Comparison of ENCODE assay signal across 16 mouse cellular contexts in genomic region chr1:83297137-83298076, GRCm38 (mm10).
DNase-seq lines count a peak whose midpoint lies in the region; ATAC-seq and TF ChIP-seq lines count a peak whose summit lies in the region.
"Had no signal": no experiment of that assay in that cellular context is flagged by ENCODE, and none has a peak within 500 bp of the region (broad histone marks: within the 10 kb centered on the region; RNA-seq: fewer than 3 reads in every experiment).

No protein-coding gene starts in this region.

- H3K4me1 ChIP-seq in forebrain, embryonic 16.5 days (replicated peaks; ENCODE audit: control insufficient read depth, insufficient read depth, low read length): peaks cover 7% of the 10 kb centered on the region
- no peaks in the 10 kb centered on the region for H3K4me1 ChIP-seq in forebrain, embryonic 12.5 days
- H3K4me1 ChIP-seq: forebrain, embryonic 13.5 days; heart, embryonic 15.5 days had no signal

- TF ChIP-seq CTCF in brain, embryonic 14.5 days (IDR thresholded peaks at IDR 0.05; ENCODE audit: borderline replicate concordance, extremely low read depth, insufficient read depth, insufficient read length): no peak

- ATAC-seq in forebrain, embryonic 16.5 days: peak; percentile 67
- ATAC-seq in forebrain, embryonic 12.5 days (ENCODE audit: low FRiP score): no peak

- H3K27ac ChIP-seq in forebrain, embryonic 16.5 days (ENCODE audit: low read length): 0 out of 2 replicates have a peak overlapping the region, but pooled peaks have one; percentile 18
- H3K27ac ChIP-seq in forebrain, embryonic 12.5 days: no peak overlapping the region
- H3K27ac ChIP-seq: heart, adult 2 months; heart, embryonic 15.5 days; hindbrain, embryonic 13.5 days had no signal

- peak; percentile 57 to 67 for DNase-seq in cerebellum, postnatal 10 days
- no peak for DNase-seq in cerebellum, adult 11-12 months
- peak; percentile 69 for DNase-seq in brain, adult 2 months (ENCODE audit: low read depth, low spot score)
- DNase-seq in brain, embryonic 14.5 days (ENCODE audit: low read depth): peak; percentile 44
- no peak for DNase-seq in kidney, adult 8-10 months
- DNase-seq: adrenal gland, adult 2 months; adrenal gland, postnatal 25 days; heart, adult 2 months; heart, postnatal 14 days; kidney, adult 11 months had no signal

- no peaks in the 10 kb centered on the region for H3K36me3 ChIP-seq in forebrain, embryonic 16.5 days (ENCODE audit: control insufficient read depth, insufficient read depth)
- H3K36me3 ChIP-seq in forebrain, embryonic 12.5 days (replicated peaks): no peaks in the 10 kb centered on the region
- H3K36me3 ChIP-seq: heart, embryonic 15.5 days; hindbrain, embryonic 13.5 days had no signal

- H3K27me3 ChIP-seq in forebrain, embryonic 16.5 days (replicated peaks; ENCODE audit: control insufficient read depth, insufficient read depth, low read length): no peaks in the 10 kb centered on the region
- H3K27me3 ChIP-seq in forebrain, embryonic 12.5 days: no peaks in the 10 kb centered on the region
- H3K27me3 ChIP-seq: forebrain, embryonic 13.5 days; heart, embryonic 15.5 days; hindbrain, embryonic 13.5 days had no signal

- WGBS in forebrain, embryonic 16.5 days: 50% methylated on average over 6 of the region's 6 CpGs
- 71% methylated on average over 6 of the region's 6 CpGs for WGBS in forebrain, embryonic 12.5 days

- no peak overlapping the region for H3K4me3 ChIP-seq in forebrain, embryonic 16.5 days (replicated peaks; ENCODE audit: low read length)
- no peak overlapping the region for H3K4me3 ChIP-seq in forebrain, embryonic 12.5 days (replicated peaks)
- H3K4me3 ChIP-seq: forebrain, embryonic 13.5 days; heart, adult 2 months; heart, embryonic 15.5 days; hindbrain, embryonic 13.5 days had no signal

- TF ChIP-seq POLR2A in brain, embryonic 14.5 days (IDR thresholded peaks at IDR 0.05; ENCODE audit: borderline replicate concordance, extremely low read depth, insufficient read depth, insufficient read length, poor library complexity, severe bottlenecking): no peak

- H3K9me3 ChIP-seq in forebrain, embryonic 16.5 days (ENCODE audit: control insufficient read depth, low read length): no peaks in the 10 kb centered on the region
- no peaks in the 10 kb centered on the region for H3K9me3 ChIP-seq in forebrain, embryonic 12.5 days
- H3K9me3 ChIP-seq: forebrain, embryonic 13.5 days; heart, embryonic 15.5 days; hindbrain, embryonic 13.5 days had no signal

- H3K4me2 ChIP-seq in forebrain, embryonic 16.5 days (ENCODE audit: low read length): no peak overlapping the region
- H3K4me2 ChIP-seq in forebrain, embryonic 12.5 days: no peak overlapping the region
- H3K4me2 ChIP-seq: forebrain, embryonic 13.5 days; heart, embryonic 11.5 days; heart, embryonic 15.5 days; hindbrain, embryonic 13.5 days had no signal

- no peak overlapping the region for H3K9ac ChIP-seq in forebrain, embryonic 16.5 days (replicated peaks; ENCODE audit: low read depth, low read length)
- H3K9ac ChIP-seq in forebrain, embryonic 12.5 days: no peak overlapping the region
- H3K9ac ChIP-seq: forebrain, embryonic 13.5 days; heart, embryonic 15.5 days; hindbrain, embryonic 13.5 days had no signal

Comparison
In these comparisons a context has a peak if more than half of its experiments do, and no peak if none do; other contexts are left out.
1. DNase-seq: peak in cerebellum, postnatal 10 days (2 of 2), brain, adult 2 months (single experiment) and brain, embryonic 14.5 days (single experiment); none in cerebellum, adult 11-12 months (single experiment) and kidney, adult 8-10 months (0 of 2).